Mouse (Mus musculus): ENCODE measurements at regions not wholly inside any gene's neighbourhood (a gene's known extent, or its start where the extent isn't known, plus 50 kb on each side); places are given as distances from the start of the nearest gene placed in this dataset.

GRCm38 (mm10) chr10:98292140-98292539 lies 565.6 kb upstream of the C030005K15Rik start:
- no peak for DNase-seq (ENCODE audit: low read depth, low spot score)

GRCm38 (mm10) chr10:98305667-98306066 lies 579.1 kb upstream of the C030005K15Rik start:
- DNase-seq (ENCODE audit: low read depth, low spot score): no peak

GRCm38 (mm10) chr10:98309667-98310066 lies 583.1 kb upstream of the C030005K15Rik start:
- no peak for DNase-seq (ENCODE audit: low read depth, low spot score)

- DNase-seq (ENCODE audit: low read depth, low spot score): no peak
These were observed 584.8 kb upstream of the C030005K15Rik start for GRCm38 (mm10) chr10:98311403-98311802.

GRCm38 (mm10) chr10:98318416-98318815 lies 591.9 kb upstream of the C030005K15Rik start:
- DNase-seq (ENCODE audit: low read depth, low spot score): no peak

GRCm38 (mm10) chr10:98323846-98324245 lies 590.4 kb upstream of the Atp2b1 start:
- no peak for DNase-seq (ENCODE audit: low read depth, low spot score)

GRCm38 (mm10) chr10:98324591-98324990 lies 589.6 kb upstream of the Atp2b1 start:
- DNase-seq (ENCODE audit: low read depth, low spot score): no peak

- DNase-seq (ENCODE audit: low read depth, low spot score): no peak
These were observed 588.5 kb upstream of the Atp2b1 start for GRCm38 (mm10) chr10:98325720-98326119.

GRCm38 (mm10) chr10:98332682-98333081 lies 581.5 kb upstream of the Atp2b1 start:
- DNase-seq (ENCODE audit: low read depth, low spot score): no peak

GRCm38 (mm10) chr10:98333411-98334067 lies 580.7 kb upstream of the Atp2b1 start:
- DNase-seq (ENCODE audit: low read depth, low spot score): no peak

- DNase-seq (ENCODE audit: low read depth, low spot score): no peak
These were observed 570.4 kb upstream of the Atp2b1 start for GRCm38 (mm10) chr10:98343827-98344226.

GRCm38 (mm10) chr10:98349466-98349865 lies 564.7 kb upstream of the Atp2b1 start:
- no peak for DNase-seq (ENCODE audit: low read depth, low spot score)

GRCm38 (mm10) chr10:98350318-98350926 lies 563.8 kb upstream of the Atp2b1 start:
- no peak for DNase-seq (ENCODE audit: low read depth, low spot score)

- no peak for DNase-seq (ENCODE audit: low read depth, low spot score)
These were observed 562.1 kb upstream of the Atp2b1 start for GRCm38 (mm10) chr10:98352061-98352460.

- no peak for DNase-seq (ENCODE audit: low read depth, low spot score)
These were observed 559.7 kb upstream of the Atp2b1 start for GRCm38 (mm10) chr10:98354486-98354885.

- no peak for DNase-seq (ENCODE audit: low read depth, low spot score)
These were observed 549.6 kb upstream of the Atp2b1 start for GRCm38 (mm10) chr10:98364604-98365003.

- no peak for DNase-seq (ENCODE audit: low read depth, low spot score)
These were observed 541.6 kb upstream of the Atp2b1 start for GRCm38 (mm10) chr10:98372561-98372960.

- DNase-seq (ENCODE audit: low read depth, low spot score): no peak
These were observed 540.9 kb upstream of the Atp2b1 start for GRCm38 (mm10) chr10:98373314-98373713.

GRCm38 (mm10) chr10:98374684-98375083 lies 539.5 kb upstream of the Atp2b1 start:
- DNase-seq (ENCODE audit: low read depth, low spot score): no peak

GRCm38 (mm10) chr10:98388543-98388942 lies 525.7 kb upstream of the Atp2b1 start:
- no peak for DNase-seq (ENCODE audit: low read depth, low spot score)

- no peak for DNase-seq (ENCODE audit: low read depth, low spot score)
These were observed 514.3 kb upstream of the Atp2b1 start for GRCm38 (mm10) chr10:98399864-98400263.

- no peak for DNase-seq (ENCODE audit: low read depth, low spot score)
These were observed 496.1 kb upstream of the Atp2b1 start for GRCm38 (mm10) chr10:98417807-98418743.
